In the genomic region with DNA sequence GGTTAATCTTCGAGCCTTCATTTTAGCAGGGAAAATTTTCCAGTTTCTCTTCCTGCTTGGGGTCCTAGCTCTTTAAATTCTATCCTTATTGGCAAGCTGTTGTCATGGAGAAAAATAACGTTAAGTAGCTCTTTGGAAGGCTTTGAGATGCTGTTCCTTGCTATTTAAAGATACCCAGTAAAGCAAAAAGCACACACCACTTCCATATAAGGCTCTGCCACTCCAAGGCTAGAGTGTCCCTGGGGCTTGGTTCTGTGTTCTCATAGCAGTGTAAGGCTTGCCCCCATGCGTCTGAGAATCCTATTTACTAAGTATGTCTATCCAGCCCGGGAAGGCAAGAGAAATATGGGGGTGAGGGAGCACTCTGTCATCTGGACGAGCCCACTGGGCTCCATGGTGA, we compare ENCODE assay signal across 28 mouse cellular contexts. TPM values are rescaled to one million over a fixed set of nuclear protein-coding genes. Genes with fewer than 3 reads are reported as not detected.
DNase-seq lines count a peak whose midpoint lies in the region; ATAC-seq and TF ChIP-seq lines count a peak whose summit lies in the region.
"Had no signal": no experiment of that assay in that cellular context is flagged by ENCODE, and none has a peak within 500 bp of the region (broad histone marks: within the 10 kb centered on the region; RNA-seq: fewer than 3 reads in every experiment).

No protein-coding gene starts in this region.

- no peak overlapping the region for H3K4me3 ChIP-seq in heart, embryonic 10.5 days
- no peak overlapping the region for H3K4me3 ChIP-seq in midbrain, postnatal 0 days (ENCODE audit: low read depth, low read length)
- no peak overlapping the region for H3K4me3 ChIP-seq in midbrain, embryonic 14.5 days (replicated peaks; ENCODE audit: low read depth, low read length)
- H3K4me3 ChIP-seq: embryonic facial prominence, embryonic 10.5 days; embryonic facial prominence, embryonic 15.5 days; forebrain, embryonic 13.5 days; heart, embryonic 13.5 days; hindbrain, embryonic 15.5 days; kidney, embryonic 15.5 days; limb, embryonic 10.5 days; limb, embryonic 15.5 days; liver, embryonic 13.5 days; neural tube, embryonic 15.5 days had no signal

- H3K27me3 ChIP-seq in heart, embryonic 10.5 days (ENCODE audit: insufficient read depth, poor library complexity, severe bottlenecking), result no peaks in the 10 kb centered on the region
- 0 out of 2 replicates have a peak, but pooled peaks cover 4% of the 10 kb centered on the region for H3K27me3 ChIP-seq in midbrain, postnatal 0 days (ENCODE audit: insufficient read depth, low read length)
- no peaks in the 10 kb centered on the region for H3K27me3 ChIP-seq in midbrain, embryonic 14.5 days (ENCODE audit: control insufficient read depth, insufficient read depth, low read length)
- H3K27me3 ChIP-seq: embryonic facial prominence, embryonic 15.5 days; forebrain, embryonic 13.5 days; heart, embryonic 13.5 days; hindbrain, embryonic 15.5 days; kidney, embryonic 15.5 days; liver, embryonic 13.5 days; neural tube, embryonic 15.5 days had no signal

- ATAC-seq in midbrain, postnatal 0 days (ENCODE audit: low FRiP score), result no peak
- no peak for ATAC-seq in midbrain, embryonic 14.5 days (ENCODE audit: low FRiP score, low TSS enrichment)
- ATAC-seq: forebrain, embryonic 13.5 days had no signal

- no peak overlapping the region for H3K4me2 ChIP-seq in midbrain, postnatal 0 days (ENCODE audit: low read depth, low read length, poor library complexity, severe bottlenecking)
- H3K4me2 ChIP-seq in midbrain, embryonic 14.5 days (ENCODE audit: low read length), result no peak overlapping the region
- H3K4me2 ChIP-seq: embryonic facial prominence, embryonic 15.5 days; forebrain, embryonic 13.5 days; heart, embryonic 13.5 days; hindbrain, embryonic 15.5 days; kidney, embryonic 15.5 days; limb, embryonic 15.5 days; liver, embryonic 13.5 days; midbrain, embryonic 11.5 days; neural tube, embryonic 15.5 days had no signal

- intact Hi-C loops in heart, postnatal 10 days (cut with DNase I), result no loop called here
- intact Hi-C loops in left cerebral cortex, postnatal 14 days (cut with DNase I), result no loop called here

- no peaks in the 10 kb centered on the region for H3K36me3 ChIP-seq in heart, embryonic 10.5 days
- H3K36me3 ChIP-seq in midbrain, postnatal 0 days (ENCODE audit: insufficient read depth, low read length), result no peaks in the 10 kb centered on the region
- H3K36me3 ChIP-seq in midbrain, embryonic 14.5 days (ENCODE audit: control insufficient read depth, insufficient read depth, low read length), result no peaks in the 10 kb centered on the region
- H3K36me3 ChIP-seq: embryonic facial prominence, embryonic 10.5 days; embryonic facial prominence, embryonic 15.5 days; heart, embryonic 13.5 days; hindbrain, embryonic 15.5 days; kidney, embryonic 15.5 days; limb, embryonic 10.5 days; limb, embryonic 15.5 days; liver, embryonic 13.5 days; neural tube, embryonic 15.5 days had no signal

- peak overlapping the region; percentile 62 for H3K27ac ChIP-seq in heart, embryonic 10.5 days
- H3K27ac ChIP-seq in midbrain, postnatal 0 days (ENCODE audit: low read depth, low read length), result no peak overlapping the region
- no peak overlapping the region for H3K27ac ChIP-seq in midbrain, embryonic 14.5 days (replicated peaks; ENCODE audit: low read depth, low read length)
- H3K27ac ChIP-seq: embryonic facial prominence, embryonic 10.5 days; embryonic facial prominence, embryonic 15.5 days; forebrain, embryonic 13.5 days; heart, embryonic 13.5 days; hindbrain, embryonic 15.5 days; kidney, embryonic 15.5 days; limb, embryonic 10.5 days; limb, embryonic 15.5 days; liver, embryonic 13.5 days; neural tube, embryonic 15.5 days had no signal

- no peak overlapping the region for H3K9ac ChIP-seq in midbrain, postnatal 0 days (replicated peaks; ENCODE audit: low read length, poor library complexity, severe bottlenecking)
- no peak overlapping the region for H3K9ac ChIP-seq in midbrain, embryonic 14.5 days (replicated peaks; ENCODE audit: low read length)
- H3K9ac ChIP-seq: embryonic facial prominence, embryonic 15.5 days; forebrain, embryonic 13.5 days; heart, embryonic 13.5 days; hindbrain, embryonic 15.5 days; kidney, embryonic 15.5 days; limb, embryonic 15.5 days; liver, embryonic 13.5 days; neural tube, embryonic 15.5 days had no signal

- no peak for TF ChIP-seq CTCF in midbrain, postnatal 0 days (IDR thresholded peaks at IDR 0.05)

- no peak for DNase-seq in heart, embryonic 10.5 days (ENCODE audit: low spot score)
- DNase-seq in heart, postnatal 10 days, result no peak
- DNase-seq in left cerebral cortex, postnatal 14 days (ENCODE audit: low spot score in 2 of 2), result peak; percentile 19 to 67
- no peak for DNase-seq in left cerebral cortex, adult 18-20 months (ENCODE audit: low spot score in 2 of 2)
- peak; percentile 39 for DNase-seq in midbrain, postnatal 0 days (ENCODE audit: low spot score)
- DNase-seq in midbrain, embryonic 14.5 days, result no peak
- DNase-seq in adrenal gland, adult 2 months, result no peak
- DNase-seq: adrenal gland, postnatal 36 days; B cell, adult 2 months; cerebellum, adult 8-10 months; cerebellum, postnatal 25 days; kidney, adult 18-20 months; kidney, postnatal 25 days; liver, embryonic 13.5 days; lung, adult 18-20 months; lung, postnatal 36 days; thymus, postnatal 4 days had no signal

- H3K4me1 ChIP-seq in heart, embryonic 10.5 days, result peaks cover 4% of the 10 kb centered on the region; the same call in 1 of the 2 replicates
- no peaks in the 10 kb centered on the region for H3K4me1 ChIP-seq in midbrain, postnatal 0 days (ENCODE audit: insufficient read depth, low read length)
- no peaks in the 10 kb centered on the region for H3K4me1 ChIP-seq in midbrain, embryonic 14.5 days (ENCODE audit: control insufficient read depth, insufficient read depth, low read length)
- H3K4me1 ChIP-seq: embryonic facial prominence, embryonic 15.5 days; forebrain, embryonic 13.5 days; hindbrain, embryonic 15.5 days; kidney, embryonic 15.5 days; limb, embryonic 15.5 days; liver, embryonic 13.5 days; neural tube, embryonic 15.5 days had no signal

- no peaks in the 10 kb centered on the region for H3K9me3 ChIP-seq in heart, embryonic 10.5 days
- no peaks in the 10 kb centered on the region for H3K9me3 ChIP-seq in midbrain, postnatal 0 days (ENCODE audit: low read length)
- no peaks in the 10 kb centered on the region for H3K9me3 ChIP-seq in midbrain, embryonic 14.5 days (ENCODE audit: control insufficient read depth, low read length)
- H3K9me3 ChIP-seq: embryonic facial prominence, embryonic 10.5 days; embryonic facial prominence, embryonic 15.5 days; forebrain, embryonic 13.5 days; heart, embryonic 13.5 days; hindbrain, embryonic 15.5 days; kidney, embryonic 15.5 days; limb, embryonic 10.5 days; limb, embryonic 15.5 days; liver, embryonic 13.5 days; neural tube, embryonic 15.5 days had no signal

- 56% methylated on average over 5 of the region's 5 CpGs for WGBS in heart, embryonic 10.5 days
- WGBS in midbrain, postnatal 0 days, result 48% methylated on average over 5 of the region's 5 CpGs
- 69% methylated on average over 5 of the region's 5 CpGs for WGBS in midbrain, embryonic 14.5 days

RNA-seq across cellular contexts. Expression of gene Zfp365, which starts 56.7 kb away (rescaled TPM):
- 0.88 and 0.96 TPM in 2 replicates for polyA plus RNA-seq in heart, embryonic 10.5 days (2016; fragmentation: Nextera tagmentation; extraction: Ambion mirVana)
- 1 to 10 TPM; 1.2 to 1.3 TPM for total RNA-seq in heart, postnatal 10 days (2021)
- 100 to 1,000 TPM; 299 to 313 TPM for total RNA-seq in left cerebral cortex, postnatal 14 days (2021)
- 100 to 1,000 TPM; 431 to 445 TPM for total RNA-seq in left cerebral cortex, adult 18-20 months (2021)
- 15.2 and 17.4 TPM in 2 replicates for total RNA-seq in midbrain, postnatal 0 days (2014; rRNA removed)
- 7.9 and 9.1 TPM in 2 replicates for polyA plus RNA-seq in midbrain, postnatal 0 days (2015; fragmentation: Nextera tagmentation; extraction: Ambion mirVana)
- 3.5 and 4.6 TPM in 2 replicates for polyA plus RNA-seq in midbrain, embryonic 14.5 days (2014; fragmentation: Nextera tagmentation; extraction: Ambion mirVana)
- 1 to 10 TPM; 1.7 to 2.3 TPM for total RNA-seq in adrenal gland, adult 2 months (2021)
- 0.61 and 0.79 TPM in 2 replicates for polyA plus RNA-seq in adrenal gland, adult 2 months (2012; rRNA removed)
- total RNA-seq: megakaryocyte, adult 5-6 weeks had no signal

Comparison
In these comparisons a context has a peak if more than half of its experiments do, and no peak if none do; other contexts are left out.
1. DNase-seq: peak in left cerebral cortex, postnatal 14 days (2 of 2) and midbrain, postnatal 0 days (single experiment); none in heart, embryonic 10.5 days (single experiment), heart, postnatal 10 days (0 of 2), left cerebral cortex, adult 18-20 months (0 of 2), midbrain, embryonic 14.5 days (single experiment) and adrenal gland, adult 2 months (single experiment).
2. RNA of gene Zfp365, which starts 56.7 kb away (total RNA-seq): 431 to 445 TPM in left cerebral cortex, adult 18-20 months and 299 to 313 TPM in left cerebral cortex, postnatal 14 days; 15.2 to 17.4 TPM in midbrain, postnatal 0 days, 1.7 to 2.3 TPM in adrenal gland, adult 2 months and 1.2 to 1.3 TPM in heart, postnatal 10 days; every median in the first group is over 10 times any median in the second.